Mouse (Mus musculus): ENCODE data around the gene Itfg2.
A peak's percentile ranks its signal among the peaks of the same experiment; 100 is the strongest.
"Not testable (repeated sequence)": the region's sequence is repeated elsewhere in the genome, so short reads cannot be mapped to it uniquely, and the experiment has no call there.

Gene Itfg2

DNA sequence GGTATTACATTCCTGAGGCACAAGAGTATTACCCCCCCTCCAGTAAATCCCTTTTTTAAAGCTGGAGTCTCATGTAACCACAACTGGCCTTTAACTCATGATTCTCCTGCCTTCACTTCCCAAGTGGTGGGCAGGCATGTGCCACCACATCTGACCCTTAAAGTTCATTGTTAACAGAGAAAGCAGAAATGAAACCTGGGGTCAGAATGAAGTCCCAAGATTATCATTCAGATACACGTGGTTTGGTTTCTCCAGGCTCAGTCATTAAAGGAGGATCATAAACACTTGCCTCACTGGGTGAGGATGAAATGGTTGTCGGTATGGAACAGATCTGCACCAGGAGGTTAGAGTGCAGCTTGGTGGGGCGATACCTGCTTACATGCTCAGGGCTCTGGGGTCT, 43.5 kb downstream of the Itfg2 start:
- no peak for DNase-seq (ENCODE audit: low spot score)

DNA sequence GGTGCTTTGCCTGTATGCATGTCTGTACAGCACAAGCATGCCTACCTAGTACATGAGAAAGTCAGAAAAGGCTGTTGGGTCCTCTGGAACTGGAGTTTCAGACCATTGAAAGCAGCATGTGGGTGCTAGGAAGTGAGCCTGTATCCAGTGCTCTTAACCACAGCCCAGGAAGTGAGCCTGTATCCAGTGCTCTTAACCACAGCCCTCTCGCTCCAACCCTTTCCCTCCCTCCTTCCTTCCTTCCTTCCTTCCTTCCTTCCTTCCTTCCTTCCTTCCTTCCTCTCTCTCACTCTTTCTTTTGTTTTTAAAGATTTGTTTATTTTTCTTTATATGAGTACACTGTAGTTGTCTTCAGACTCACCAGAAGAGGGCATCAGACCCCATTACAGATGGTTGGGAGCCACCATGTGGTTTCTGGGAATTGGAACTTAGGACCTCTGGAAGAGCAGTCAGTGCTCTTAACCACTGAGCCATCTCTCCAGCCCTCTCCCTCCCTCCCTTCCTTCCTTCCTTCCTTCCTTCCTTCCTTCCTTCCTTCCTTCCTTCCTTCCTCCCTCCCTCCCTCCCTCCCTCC, 44.0 kb downstream of the Itfg2 start:
- DNase-seq (ENCODE audit: low spot score), result not testable (repeated sequence)

DNA sequence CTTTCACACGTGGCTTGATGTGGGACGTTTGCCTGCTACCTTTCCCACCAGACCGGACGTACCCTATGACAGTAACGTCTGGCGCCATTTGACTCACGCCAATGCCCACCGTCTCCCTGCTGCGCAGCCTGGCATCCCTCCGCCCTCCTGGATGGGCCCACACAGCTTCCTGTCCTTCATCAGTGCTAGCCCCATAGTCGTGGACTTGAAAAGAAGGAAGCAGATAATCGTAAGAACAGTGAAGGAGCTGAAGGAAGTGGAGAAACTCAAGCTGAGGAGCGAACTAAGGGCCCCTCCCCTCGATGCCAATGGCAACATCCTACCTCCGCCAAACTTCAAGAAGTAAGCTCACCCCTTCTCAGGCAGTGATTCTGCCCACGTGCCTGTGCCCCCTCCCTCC, 45.1 kb downstream of the Itfg2 start:
- no peak for DNase-seq (ENCODE audit: low spot score)

DNA sequence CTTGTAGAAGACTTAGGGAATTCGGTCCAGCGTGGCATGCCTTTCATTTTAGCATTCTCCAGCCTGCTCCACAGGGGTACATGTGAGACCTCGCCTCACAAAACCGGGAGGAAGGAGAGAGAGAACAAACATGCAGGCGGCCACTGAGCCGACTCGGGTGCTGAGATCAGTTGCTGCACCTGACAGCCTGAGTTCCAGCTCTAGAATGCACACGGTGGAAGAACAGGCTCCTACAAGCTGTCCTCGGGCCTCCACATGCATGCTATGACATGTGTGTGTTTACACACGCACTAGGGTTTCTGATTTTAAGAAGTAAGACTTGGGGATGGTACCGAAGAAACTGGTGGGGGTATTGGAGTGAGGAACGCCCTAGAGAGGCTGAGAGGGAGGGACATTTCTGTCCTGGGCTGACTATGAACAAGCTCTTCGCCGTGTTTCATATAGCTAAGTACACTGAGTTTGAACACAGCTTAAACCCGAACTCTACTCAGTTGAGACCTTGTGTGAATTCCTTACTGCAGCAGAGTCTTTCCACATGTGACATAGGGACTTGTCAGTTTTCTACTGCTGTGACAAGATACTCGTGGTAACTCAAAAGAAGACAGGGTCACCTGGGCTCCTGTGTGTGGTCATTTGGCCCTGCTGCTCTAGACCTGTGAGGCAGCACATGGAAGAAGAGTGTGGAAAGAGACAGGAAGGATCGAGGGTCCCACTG, 48.2 kb downstream of the Itfg2 start:
- DNase-seq (ENCODE audit: low spot score), result no peak

DNA sequence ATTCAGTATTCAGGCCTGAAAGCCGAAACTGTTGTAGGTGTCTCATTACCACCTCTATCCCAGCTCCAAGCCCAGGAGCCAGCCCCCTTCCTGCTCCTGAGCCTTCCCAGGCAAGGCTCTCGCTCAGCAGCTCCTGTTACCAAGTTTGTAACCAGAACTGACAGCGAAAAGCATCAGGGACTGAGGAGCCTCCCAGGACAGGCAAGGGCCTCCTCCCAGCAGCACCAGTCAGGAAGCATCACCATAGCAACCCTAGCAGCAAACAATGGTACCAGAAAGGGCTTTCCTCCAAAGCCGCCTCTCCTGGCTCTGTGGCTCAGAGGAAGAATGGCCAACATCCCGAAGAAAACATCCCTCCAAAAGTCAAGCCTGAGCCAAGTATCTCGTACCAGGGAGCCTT, 49.5 kb downstream of the Itfg2 start, which contains the start of the genes Tex52 and Gm44596:
Tex52 (plus strand) TSS at position 265 of the 400 bp plus-strand sequence.
Gm44596 (plus strand) TSS at position 312 of the 400 bp plus-strand sequence.
- peak; percentile 72 for DNase-seq (ENCODE audit: low spot score)

DNA sequence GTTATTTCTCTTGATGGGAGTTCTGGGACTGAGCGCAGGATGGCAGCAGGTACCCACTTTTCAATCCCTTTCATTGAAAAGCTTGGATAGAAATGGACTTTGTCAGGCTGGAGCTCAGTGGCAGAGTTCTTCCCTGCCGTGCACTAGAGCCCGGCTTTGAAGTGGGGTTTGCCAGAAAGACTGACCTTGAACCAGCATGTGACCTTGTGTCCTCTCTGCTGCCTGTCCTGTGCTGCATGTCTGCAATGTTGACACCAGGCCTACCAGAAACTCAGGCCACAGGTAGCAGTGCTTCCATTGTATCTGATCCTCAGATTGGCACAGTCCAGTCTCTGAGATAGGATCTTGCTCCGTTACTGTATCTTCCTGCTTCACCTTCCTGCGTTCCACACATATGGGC, 54.7 kb downstream of the Itfg2 start:
- no peak for DNase-seq (ENCODE audit: low spot score)

DNA sequence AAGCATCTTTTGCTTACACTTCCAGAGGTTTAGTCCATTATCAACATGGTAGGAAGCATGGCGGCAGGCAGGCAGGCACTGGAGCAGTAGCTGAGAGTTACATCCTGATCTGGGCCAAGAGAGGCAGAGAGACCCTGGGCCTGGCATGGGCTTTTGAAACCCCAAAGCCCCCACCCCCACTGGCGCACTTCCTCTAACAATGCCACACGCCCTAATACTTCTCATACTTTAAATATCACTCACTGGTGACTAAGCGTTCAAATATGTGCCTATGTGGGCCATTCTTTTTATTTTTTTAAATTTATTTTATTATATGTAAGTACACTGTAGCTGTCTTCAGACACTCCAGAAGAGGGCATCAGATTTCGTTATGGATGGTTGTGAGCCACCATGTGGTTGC, 58.3 kb downstream of the Itfg2 start:
- no peak for DNase-seq (ENCODE audit: low spot score)

DNA sequence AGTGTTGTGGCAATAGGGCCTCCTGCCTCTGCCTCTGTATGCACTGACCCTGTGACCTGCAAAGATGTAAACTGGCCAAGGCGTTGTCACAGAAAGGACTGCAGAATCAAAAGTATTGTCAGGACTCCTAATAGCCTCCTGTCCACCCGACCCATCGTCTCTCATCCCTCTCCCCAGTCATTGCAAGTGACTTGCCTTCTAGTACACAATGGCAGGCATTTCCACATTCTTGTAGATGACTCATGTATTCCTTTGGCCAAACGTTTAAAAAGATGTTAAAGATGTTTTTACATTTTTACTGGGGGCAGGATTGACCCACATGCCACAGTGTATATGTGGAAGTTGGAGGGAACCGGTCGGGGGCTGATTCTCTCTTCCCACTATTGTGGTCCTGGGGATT, 60.0 kb downstream of the Itfg2 start:
- DNase-seq (ENCODE audit: low spot score), result no peak

DNA sequence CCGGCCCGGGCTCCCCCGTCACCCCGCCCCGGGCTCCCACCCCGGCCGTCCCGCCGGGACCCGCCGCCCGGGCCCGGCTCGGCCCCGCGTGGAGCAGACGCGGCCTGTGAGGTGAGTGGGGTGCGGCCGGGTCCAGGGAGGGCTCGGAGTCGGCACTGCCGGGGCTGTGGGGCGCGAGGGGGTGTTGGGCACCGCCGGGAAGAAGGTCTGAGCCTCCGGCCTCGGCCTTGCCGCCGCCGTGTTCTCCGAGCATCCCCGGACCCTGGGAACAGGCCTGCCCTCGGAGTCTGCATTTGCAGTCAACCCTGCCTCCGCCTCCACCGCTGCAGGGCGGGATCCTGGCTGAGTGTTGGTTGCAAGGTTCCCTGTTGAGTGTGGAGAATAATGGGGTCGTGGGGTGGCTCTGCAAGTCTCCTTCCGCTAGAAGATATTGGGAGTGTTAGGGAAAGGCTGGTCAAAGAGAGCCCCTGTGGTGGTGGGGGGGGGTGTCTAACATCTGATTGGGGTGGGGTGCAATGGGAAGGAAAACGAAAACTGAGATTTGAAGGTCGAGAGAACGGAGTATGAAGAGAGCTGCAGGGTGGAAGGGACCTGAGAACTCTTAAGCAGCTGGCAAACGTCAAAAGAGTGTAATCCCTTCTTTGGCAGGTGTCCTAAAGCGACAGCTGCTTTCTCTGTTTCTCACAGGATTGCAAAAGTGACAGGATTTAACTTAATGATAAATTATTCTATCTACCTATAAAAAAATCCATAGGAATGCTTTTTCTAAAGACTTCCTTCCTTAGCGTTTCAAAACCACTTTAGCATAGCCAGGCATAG, 61.5 kb downstream of the Itfg2 start:
- peak; percentile 66 for DNase-seq (ENCODE audit: low spot score)

DNA sequence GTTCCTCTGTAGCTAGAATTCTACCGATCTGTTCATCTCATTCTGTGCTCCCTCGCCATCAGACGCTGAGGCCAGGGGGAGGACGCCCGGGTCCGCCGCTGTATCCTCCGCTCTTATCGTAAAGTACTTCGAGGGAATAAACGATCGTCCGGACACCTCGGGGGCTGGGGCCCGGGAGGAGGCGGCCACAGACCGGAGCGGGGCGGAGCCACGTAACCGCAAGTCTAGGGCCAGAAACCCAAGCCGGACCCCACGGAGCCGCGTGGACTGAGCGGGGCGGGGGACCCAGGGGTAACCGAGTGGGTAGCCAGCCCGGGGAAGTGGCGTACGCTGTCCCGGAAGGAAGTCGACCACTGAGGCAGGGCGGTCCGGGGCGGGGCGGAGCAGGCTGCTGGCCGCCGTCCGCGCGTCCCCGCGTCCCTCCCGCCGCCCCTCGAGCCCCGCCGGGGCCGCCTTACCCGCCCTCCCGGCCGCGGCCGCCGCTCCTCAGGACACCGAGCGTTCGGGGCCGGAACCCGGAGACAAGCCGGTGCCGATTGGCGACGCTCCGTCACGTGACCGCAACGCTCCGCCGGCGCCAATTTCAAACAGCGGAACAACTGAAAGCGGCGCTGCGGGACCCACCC, 62.2 kb downstream of the Itfg2 start, which contains the start of the genes Rhno1 and Foxm1:
Rhno1 (minus strand) TSS at position 531 of the 626 bp plus-strand sequence.
Foxm1 (plus strand) TSS at position 587 of the 626 bp plus-strand sequence.
- DNase-seq (ENCODE audit: low spot score), result peak; percentile 92

DNA sequence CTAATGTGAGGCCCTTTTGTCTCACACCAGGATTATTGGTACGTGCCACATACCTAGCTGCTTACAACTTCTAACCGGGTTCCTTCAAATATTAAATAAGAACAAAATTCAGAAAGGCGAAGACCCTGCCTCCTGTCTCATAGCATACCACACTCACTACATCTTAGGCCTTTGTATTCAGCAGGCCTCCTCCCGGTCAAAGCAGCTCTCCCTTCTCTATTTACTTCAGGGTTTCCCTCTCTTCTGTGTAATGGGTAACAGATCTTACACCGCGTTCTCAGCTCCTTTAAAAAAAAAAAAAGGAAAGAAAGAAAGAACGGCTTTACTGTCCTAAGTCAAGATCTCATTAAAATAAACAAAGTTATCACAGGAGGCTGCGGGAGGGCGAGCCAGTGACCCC, 62.8 kb downstream of the Itfg2 start:
- DNase-seq (ENCODE audit: low spot score), result peak; percentile 31
